10 mouse cellular contexts compared by ENCODE assay signal in genomic region chr15:77935673-77936375, GRCm38 (mm10). TPM values are rescaled to one million over a fixed set of nuclear protein-coding genes. Genes with fewer than 3 reads are reported as not detected.
DNase-seq lines count a peak whose midpoint lies in the region; ATAC-seq lines count a peak whose summit lies in the region.
"Had no signal": no experiment of that assay in that cellular context is flagged by ENCODE, and none has a peak within 500 bp of the region (broad histone marks: within the 10 kb centered on the region; RNA-seq: fewer than 3 reads in every experiment).

No protein-coding gene starts in this region.

- no peak overlapping the region for H3K4me3 ChIP-seq in hindbrain, embryonic 16.5 days (ENCODE audit: low read length)
- no peak overlapping the region for H3K4me3 ChIP-seq in hindbrain, embryonic 10.5 days
- H3K4me3 ChIP-seq: heart, embryonic 13.5 days had no signal

- peak overlapping the region; percentile 23; the same call in 1 of the 2 replicates for H3K4me2 ChIP-seq in hindbrain, embryonic 16.5 days (ENCODE audit: low read length)
- H3K4me2 ChIP-seq: heart, embryonic 13.5 days had no signal

- no peaks in the 10 kb centered on the region for H3K36me3 ChIP-seq in hindbrain, embryonic 16.5 days (ENCODE audit: control insufficient read depth, insufficient read depth, low read length)
- H3K36me3 ChIP-seq in hindbrain, embryonic 10.5 days: no peaks in the 10 kb centered on the region
- H3K36me3 ChIP-seq: heart, embryonic 13.5 days had no signal

- peak overlapping the region; percentile 35; the same call in 1 of the 2 replicates for H3K9ac ChIP-seq in hindbrain, embryonic 16.5 days (ENCODE audit: low read depth, low read length)
- H3K9ac ChIP-seq: heart, embryonic 13.5 days; liver, postnatal 0 days had no signal

- no peak for DNase-seq in hindbrain, embryonic 10.5 days (ENCODE audit: low spot score)
- DNase-seq in cerebellum, postnatal 25 days: peak; percentile 63 to 66
- DNase-seq in layer of hippocampus, adult 8-10 months (ENCODE audit: low spot score in 2 of 2): peak; percentile 71 to 76
- peak; percentile 45 for DNase-seq in right cerebral cortex, postnatal 36 days (ENCODE audit: low spot score in 2 of 2)
- DNase-seq in lung, postnatal 25 days (ENCODE audit: low spot score): no peak
- DNase-seq in heart, postnatal 4 days: no peak
- DNase-seq: liver, postnatal 0 days had no signal

- 55% methylated on average over 14 of the region's 14 CpGs for WGBS in hindbrain, embryonic 16.5 days
- WGBS in hindbrain, embryonic 10.5 days: 82% methylated on average over 14 of the region's 14 CpGs

- H3K4me1 ChIP-seq in hindbrain, embryonic 16.5 days (ENCODE audit: control insufficient read depth, insufficient read depth, low read depth, low read length): peaks cover 10% of the 10 kb centered on the region
- H3K4me1 ChIP-seq in hindbrain, embryonic 10.5 days (replicated peaks): peaks cover 12% of the 10 kb centered on the region; the same call in 1 of the 2 replicates

- no peaks in the 10 kb centered on the region for H3K27me3 ChIP-seq in hindbrain, embryonic 16.5 days (replicated peaks; ENCODE audit: control insufficient read depth, insufficient read depth, low read length)
- H3K27me3 ChIP-seq in hindbrain, embryonic 10.5 days (ENCODE audit: insufficient read depth, poor library complexity, severe bottlenecking): no peaks in the 10 kb centered on the region

- H3K27ac ChIP-seq in hindbrain, embryonic 16.5 days (ENCODE audit: low read depth, low read length): peak overlapping the region; percentile 40; the same call in 1 of the 2 replicates
- H3K27ac ChIP-seq in hindbrain, embryonic 10.5 days: no peak overlapping the region
- H3K27ac ChIP-seq: heart, embryonic 13.5 days had no signal

- no peaks in the 10 kb centered on the region for H3K9me3 ChIP-seq in hindbrain, embryonic 16.5 days (ENCODE audit: control insufficient read depth, low read length)
- H3K9me3 ChIP-seq in hindbrain, embryonic 10.5 days: no peaks in the 10 kb centered on the region
- H3K9me3 ChIP-seq: heart, embryonic 13.5 days had no signal

- no peak for ATAC-seq in hindbrain, embryonic 16.5 days
- ATAC-seq: intestine, embryonic 16.5 days; liver, postnatal 0 days had no signal

RNA-seq across cellular contexts. Expression of gene Txn2, which starts 7.0 kb away (rescaled TPM):
- 215 and 216 TPM in 2 replicates for polyA plus RNA-seq in hindbrain, embryonic 16.5 days (2015; fragmentation: Nextera tagmentation; extraction: Ambion mirVana)
- polyA plus RNA-seq in hindbrain, embryonic 10.5 days (2016; fragmentation: Nextera tagmentation; extraction: Ambion mirVana): 286 and 294 TPM in 2 replicates
- 100 to 1,000 TPM; 119 to 130 (median 128) TPM for total RNA-seq in layer of hippocampus, adult 8-10 months (2022)
- 100 to 1,000 TPM; 192 to 198 TPM for total RNA-seq in heart, postnatal 4 days (2021)

RNA-seq across cellular contexts. Expression of gene Foxred2, which starts 20.7 kb away (rescaled TPM):
- 8.8 and 9.6 TPM in 2 replicates for polyA plus RNA-seq in hindbrain, embryonic 16.5 days (2015; fragmentation: Nextera tagmentation; extraction: Ambion mirVana)
- polyA plus RNA-seq in hindbrain, embryonic 10.5 days (2016; fragmentation: Nextera tagmentation; extraction: Ambion mirVana): 5.5 and 5.9 TPM in 2 replicates
- total RNA-seq in layer of hippocampus, adult 8-10 months (2022): 10 to 100 TPM in 3 of 4 experiments, 1 to 10 TPM in 1; 9.5 to 14.0 (median 13.1) TPM
- total RNA-seq in heart, postnatal 4 days (2021): under 1 TPM; 0.18 to 0.29 TPM

RNA-seq across cellular contexts. Expression of gene Eif3d, which starts 34.8 kb away (rescaled TPM):
- polyA plus RNA-seq in hindbrain, embryonic 16.5 days (2015; fragmentation: Nextera tagmentation; extraction: Ambion mirVana): 158 and 175 TPM in 2 replicates
- 241 and 255 TPM in 2 replicates for polyA plus RNA-seq in hindbrain, embryonic 10.5 days (2016; fragmentation: Nextera tagmentation; extraction: Ambion mirVana)
- total RNA-seq in layer of hippocampus, adult 8-10 months (2022): 100 to 1,000 TPM in 3 of 4 experiments, 10 to 100 TPM in 1; 85.5 to 112 (median 106) TPM
- total RNA-seq in heart, postnatal 4 days (2021): 100 to 1,000 TPM; 113 to 115 TPM

Comparison
In these comparisons a context has a peak if more than half of its experiments do, and no peak if none do; other contexts are left out.
1. DNase-seq: peak in cerebellum, postnatal 25 days (2 of 2), layer of hippocampus, adult 8-10 months (2 of 2) and right cerebral cortex, postnatal 36 days (2 of 2); none in hindbrain, embryonic 10.5 days (single experiment), lung, postnatal 25 days (single experiment) and heart, postnatal 4 days (single experiment).
2. RNA of gene Foxred2, which starts 20.7 kb away (total RNA-seq): 9.5 to 14.0 TPM in layer of hippocampus, adult 8-10 months; 0.18 to 0.29 TPM in heart, postnatal 4 days; every median in the first group is over 4 times any median in the second.